Mouse (Mus musculus): Measurements from ENCODE around the gene Six1.
A peak's percentile ranks its signal among the peaks of the same experiment; 100 is the strongest.
"Not testable (repeated sequence)": the region's sequence is repeated elsewhere in the genome, so short reads cannot be mapped to it uniquely, and the experiment has no call there.

Six1 gene

DNA sequence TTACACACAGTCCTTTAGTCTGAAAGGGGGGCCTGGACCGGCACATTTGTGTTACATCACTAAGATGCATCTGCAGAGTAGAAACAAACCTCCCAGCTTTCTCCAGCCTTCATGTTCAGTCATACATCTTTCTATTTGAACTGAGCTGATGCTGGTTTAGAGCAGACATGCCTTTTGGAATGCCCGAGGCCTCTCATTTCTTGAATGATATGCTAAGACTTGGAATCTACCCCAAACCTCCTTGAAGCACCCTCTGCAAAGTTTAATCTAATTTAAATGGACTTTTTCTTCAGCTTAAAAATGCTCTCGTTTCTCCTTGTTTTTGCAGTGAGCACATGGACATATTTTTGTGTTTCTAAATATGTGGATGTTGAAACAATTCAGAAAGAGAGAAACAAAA lies 21.0 kb downstream of the Six1 start:
- DNase-seq, result no peak

DNA sequence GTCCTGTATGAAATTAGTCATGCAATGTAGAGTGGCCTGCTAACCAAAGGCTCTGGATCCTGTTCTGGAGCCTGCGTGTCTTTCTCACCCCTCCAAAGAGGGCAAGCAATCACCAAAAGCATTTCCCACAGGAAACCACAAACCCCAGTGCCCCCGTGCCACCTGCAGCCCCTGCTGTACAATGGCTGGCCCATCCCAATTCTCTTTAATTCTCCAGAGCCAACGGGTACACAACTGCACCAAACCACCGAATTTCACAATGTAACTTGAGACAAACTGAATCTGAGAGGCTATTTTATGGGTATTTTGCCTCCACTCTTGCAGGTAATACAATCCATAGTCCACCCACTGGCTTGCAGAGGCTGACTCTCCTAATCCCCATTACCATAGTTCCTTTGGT lies 22.4 kb downstream of the Six1 start:
- no peak for DNase-seq

GRCm38 (mm10) chr12:73025490-73025889 lies 28.2 kb downstream of the Six1 start:
- DNase-seq, result no peak

GRCm38 (mm10) chr12:73020941-73021340 lies 32.7 kb downstream of the Six1 start:
- DNase-seq, result peak; percentile 63

DNA sequence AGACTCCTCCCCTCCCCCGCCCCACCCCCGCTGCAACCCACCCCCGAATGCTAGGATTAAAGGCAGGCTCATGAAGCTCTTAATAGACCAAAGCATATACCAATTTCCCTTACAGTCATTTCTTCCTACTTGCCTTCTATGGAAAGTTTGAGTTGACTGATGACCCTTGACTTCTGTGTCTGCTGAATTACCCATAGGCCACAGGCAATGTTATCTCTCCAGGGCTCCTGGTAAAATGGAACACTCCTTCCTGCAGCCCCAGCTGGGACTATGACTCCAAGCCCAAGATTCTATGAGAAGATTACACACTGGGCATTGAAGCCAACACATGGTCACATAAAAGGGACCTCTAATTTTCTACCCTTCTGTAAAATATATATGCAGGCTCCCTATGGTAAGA lies 33.3 kb downstream of the Six1 start:
- DNase-seq, result no peak

DNA sequence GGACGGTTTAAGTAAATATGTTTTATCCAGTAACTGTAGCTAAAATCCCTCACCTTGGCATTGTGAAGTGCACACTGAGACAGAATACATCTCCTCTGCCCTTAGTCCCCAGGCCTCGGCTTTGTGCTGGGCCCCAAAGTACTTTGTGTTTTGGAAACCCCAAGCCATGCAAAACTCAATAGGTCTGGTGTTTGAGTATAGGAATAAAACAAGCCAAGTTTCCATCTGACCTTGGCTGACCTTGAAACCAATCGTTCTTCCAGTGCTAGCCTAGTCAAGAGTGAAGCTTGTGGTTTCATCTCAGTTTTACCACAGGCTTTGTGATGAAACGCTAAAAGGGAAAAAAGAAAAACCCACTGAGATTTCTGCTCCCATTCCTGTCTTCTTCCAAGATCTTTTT lies 34.8 kb downstream of the Six1 start:
- no peak for DNase-seq

DNA sequence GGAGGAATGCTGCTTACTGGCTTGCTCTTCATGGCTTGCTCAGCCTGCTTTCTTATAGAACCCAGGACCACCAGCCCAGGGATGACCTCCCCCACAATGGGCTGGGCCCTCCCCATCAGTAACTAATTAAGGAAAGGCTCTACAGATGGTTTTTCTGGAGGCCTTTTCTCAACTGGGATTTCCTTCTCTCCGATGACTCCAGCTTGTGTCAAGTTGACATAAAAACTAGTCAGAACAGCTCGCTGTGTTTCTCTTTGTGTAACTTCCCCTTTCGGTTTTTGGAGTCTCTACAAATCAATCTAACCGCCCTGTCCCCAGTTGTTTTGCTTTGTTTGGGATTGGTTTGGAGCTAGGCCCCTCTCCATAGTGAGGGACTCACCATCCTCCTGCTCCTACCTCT lies 37.5 kb downstream of the Six1 start:
- no peak for DNase-seq

- no peak for DNase-seq
Observed at GRCm38 (mm10) chr12:73014311-73014710, 39.4 kb downstream of the Six1 start.

GRCm38 (mm10) chr12:73012824-73013223 lies 40.9 kb downstream of the Six1 start:
- no peak for DNase-seq

- DNase-seq, result no peak
Observed at GRCm38 (mm10) chr12:73012136-73012785, 41.4 kb downstream of the Six1 start.

DNA sequence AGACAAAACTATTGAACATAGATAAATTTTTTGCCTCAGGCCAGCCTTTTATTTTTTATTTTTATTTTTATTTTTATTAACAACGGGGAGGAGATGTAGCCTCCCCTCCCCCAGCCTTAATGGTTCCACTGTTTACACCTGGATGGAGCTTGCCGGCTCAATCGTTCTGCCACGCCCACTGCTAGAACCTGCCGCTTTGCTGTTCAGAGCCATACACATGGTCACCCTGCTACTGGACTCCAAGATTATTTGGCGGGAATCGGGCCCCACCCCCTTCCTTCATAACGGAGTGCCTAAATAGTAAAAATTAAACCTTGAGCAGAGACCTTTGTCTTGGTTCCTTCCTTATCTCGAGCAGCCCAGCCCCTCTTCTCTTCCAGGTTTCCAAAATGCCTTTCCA lies 50.8 kb downstream of the Six1 start:
- not testable (repeated sequence) for DNase-seq

DNA sequence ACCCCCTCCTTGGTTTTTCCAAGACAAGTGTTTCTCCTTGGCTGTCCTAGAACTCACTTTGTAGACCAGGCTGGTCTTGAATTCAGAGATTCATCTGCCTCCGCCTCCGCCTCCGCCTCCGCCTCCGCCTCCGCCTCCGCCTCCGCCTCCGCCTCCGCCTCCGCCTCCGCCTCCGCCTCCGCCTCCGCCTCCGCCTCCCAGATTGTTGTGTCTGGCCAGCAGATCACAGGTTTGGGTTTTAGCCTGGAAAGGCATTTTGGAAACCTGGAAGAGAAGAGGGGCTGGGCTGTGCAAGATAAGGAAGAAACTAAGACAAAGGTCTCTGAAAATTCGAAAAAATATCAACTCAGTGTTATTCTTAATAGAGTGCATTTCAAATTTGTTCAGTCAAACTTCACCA lies 51.4 kb downstream of the Six1 start:
- DNase-seq, result not testable (repeated sequence)

GRCm38 (mm10) chr12:72998105-72999001 lies 55.3 kb downstream of the Six1 start:
- no peak for DNase-seq

DNA sequence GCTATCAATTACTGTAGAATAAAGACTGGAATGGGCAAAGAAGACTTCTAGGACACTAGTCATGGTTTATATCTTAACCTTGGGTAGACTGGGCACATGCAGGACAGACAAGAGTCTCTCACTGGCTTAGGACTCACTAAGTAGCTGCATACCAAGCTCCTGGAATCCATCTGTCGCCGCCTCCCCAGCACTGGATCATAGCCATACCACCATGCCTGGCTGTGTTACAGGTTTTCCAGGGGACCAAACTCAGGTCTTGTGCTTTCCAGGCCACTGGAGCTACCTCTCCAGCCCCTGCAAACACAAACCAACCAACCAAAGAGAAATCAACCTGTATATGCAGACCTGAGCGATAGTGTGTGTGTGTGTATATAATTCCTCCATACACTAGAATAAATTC lies 57.0 kb downstream of the Six1 start:
- DNase-seq, result no peak

Data from liver (tissue).